Mouse (Mus musculus) cerebellum, adult (tissue): ENCODE measurements around the gene Tmed10.

Experiments used
- ATAC-seq: cut with Nextera tagmentation; 2 replicates; pipeline ENCODE4 v1.9.2; 2017; ENCODE audit warnings: mild to moderate bottlenecking, moderate library complexity, mixed read lengths; ENCODE audit not compliant: insufficient number of reproducible peaks, low FRiP score, low TSS enrichment

Gene Tmed10

DNA sequence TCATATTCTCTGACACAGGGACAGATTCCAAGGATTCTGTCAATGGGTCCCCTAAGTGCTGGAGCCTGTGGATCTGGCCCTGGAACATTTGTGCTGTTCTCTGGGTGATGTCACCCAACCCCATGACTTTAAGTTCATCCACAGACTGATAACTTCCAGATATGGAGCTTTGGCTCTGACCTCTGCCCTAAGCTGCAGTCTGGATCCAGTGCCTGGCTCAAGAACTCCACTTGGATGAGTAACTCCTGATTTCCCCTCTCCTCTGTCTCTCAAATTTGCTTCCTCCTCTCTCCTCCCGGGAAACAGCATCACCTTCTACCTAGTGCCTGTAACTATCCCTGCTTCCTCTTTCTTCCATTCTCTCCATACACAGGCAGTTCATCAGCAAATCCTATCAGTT lies 5.7 kb upstream of the Tmed10 start:
- ATAC-seq = no peak

DNA sequence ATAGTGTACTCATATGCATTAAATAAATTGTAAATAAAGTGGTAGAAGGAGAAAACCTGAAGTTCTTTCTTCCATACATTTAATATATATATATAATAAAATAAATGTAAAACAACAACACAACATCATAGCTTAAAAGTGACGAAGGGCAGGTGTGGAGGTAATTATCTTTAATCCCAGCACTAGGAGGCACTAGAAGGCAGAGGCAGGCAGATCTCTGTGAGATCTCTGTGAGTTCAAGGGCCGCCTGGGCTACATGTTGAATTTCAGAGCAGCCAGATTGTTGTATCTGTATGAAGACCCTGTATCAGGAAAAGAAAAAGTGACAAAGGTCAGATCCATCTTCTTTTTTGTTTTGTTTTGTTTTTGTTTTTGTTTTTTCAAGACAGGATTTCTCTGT lies 3.6 kb upstream of the Tmed10 start:
- ATAC-seq = no peak

DNA sequence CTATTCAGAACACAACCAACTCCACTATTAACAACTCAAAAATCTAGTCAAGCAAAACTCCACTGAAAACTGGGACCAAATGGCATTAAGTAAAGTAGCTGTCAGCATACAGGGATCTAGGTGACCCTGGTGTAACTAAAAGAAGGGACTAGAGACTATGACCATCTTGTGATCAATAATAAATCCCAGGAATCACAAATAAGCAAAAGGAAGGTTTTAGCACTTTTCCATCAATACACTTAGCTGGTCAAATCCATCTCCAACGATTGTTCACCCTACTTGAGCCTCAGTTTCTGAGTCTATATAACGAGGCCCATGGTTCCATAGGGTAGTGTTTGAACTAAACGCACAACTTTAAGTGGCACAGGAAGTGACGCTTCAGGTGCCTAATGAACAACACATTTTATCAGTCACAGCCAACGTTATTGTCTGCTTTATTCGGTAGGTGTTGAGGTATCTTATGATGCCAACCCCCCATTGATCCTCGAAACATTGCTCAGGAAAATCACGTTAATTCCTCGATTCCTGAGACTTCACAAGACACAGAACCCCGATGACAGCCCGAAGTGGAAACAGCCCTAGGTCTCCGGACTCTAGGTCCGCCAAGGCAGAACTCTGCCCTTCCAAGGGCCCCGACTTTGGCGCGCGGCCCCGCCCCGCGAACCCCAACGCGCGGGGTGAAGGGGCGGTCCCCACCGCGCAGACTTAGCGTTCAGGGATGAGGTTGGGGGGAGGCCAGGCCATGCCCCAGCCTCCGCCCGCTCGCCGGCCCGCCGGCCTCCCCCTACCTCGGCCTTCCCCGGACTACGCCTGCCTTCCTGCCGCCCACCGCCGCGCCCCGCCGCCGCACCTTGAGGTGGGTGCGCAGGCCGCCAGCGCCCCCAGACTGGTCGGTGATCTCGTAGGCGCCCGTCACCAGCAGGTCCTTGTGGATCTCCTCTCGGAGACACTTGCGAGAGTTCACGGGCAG lies 771 bp downstream of the Tmed10 start:
- ATAC-seq = peak; percentile 59

DNA sequence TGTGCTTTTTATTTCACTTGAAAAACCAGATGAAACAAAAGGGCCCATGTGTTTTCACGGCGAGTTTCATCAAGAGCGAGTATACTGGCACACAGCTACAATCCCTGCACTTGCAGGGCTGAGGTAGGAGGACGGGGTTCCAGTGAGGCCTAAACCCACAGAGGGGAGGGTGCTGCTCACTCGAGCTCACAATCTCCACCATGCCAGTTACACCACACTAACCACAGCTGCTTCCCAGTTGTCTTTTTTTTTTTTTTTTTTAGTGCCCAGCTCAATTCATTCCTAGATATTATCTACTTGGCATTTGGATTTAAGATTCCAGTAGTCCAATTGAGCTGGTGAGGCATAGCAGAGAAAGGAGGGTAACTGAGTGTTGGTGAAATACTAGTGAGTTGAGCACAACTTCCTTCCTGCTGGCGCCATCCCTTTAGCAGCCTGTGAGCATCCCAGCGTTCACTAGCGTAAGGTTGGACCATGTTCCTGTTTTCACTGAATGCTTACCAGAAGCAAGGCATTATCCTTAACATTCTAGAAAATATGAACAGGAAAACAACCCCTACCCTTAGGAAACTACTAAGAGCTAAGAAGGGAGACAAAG lies 2.5 kb downstream of the Tmed10 start:
- ATAC-seq = no peak

DNA sequence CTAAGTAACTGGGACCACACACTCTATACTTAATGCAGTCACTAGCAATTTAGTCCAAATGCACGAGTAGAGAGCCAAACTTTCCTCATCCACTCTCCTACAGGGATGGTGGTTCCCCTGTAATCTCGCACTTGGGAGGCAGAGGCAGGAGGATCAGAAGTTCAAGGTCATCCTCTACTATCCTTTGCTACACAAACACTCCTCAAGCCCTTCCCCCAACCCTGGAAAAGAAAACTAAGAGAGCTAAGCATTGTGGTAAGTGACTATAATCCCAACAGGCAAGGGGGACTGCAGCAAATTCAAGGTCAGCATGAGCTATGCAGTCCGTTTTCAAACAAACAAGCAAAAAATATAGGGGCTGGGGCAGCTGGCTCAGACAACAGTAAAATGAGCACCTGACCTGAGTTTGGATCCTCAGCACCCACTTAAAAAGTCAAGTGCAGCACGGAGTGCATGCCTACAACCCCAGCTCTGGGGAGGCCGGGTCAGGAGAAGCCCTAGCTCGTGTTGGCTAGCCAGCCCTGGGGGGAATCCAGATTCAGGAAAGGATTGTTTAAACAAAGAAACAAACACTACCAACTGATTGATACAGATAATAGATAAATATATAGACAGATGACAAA lies 6.1 kb downstream of the Tmed10 start:
- ATAC-seq = no peak

DNA sequence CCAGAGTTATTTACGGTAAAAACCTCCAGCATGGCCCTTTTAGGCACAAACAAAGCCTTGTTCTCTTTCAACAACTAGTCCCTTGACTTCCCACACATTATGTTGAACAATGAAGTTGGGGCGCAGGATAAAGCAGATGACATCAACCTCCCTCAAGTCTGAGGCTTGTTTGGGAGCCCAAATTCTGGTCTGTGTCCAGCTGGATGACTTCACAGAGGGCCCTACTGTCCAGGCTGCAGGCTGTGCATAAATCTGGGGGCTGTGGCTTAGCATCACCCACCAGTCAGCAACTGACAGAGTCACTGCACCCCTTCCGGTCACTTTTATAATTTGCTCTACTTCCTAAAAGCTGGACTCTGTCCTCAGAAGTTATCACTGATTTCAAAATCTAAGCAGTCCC lies 8.4 kb downstream of the Tmed10 start:
- ATAC-seq = no peak

DNA sequence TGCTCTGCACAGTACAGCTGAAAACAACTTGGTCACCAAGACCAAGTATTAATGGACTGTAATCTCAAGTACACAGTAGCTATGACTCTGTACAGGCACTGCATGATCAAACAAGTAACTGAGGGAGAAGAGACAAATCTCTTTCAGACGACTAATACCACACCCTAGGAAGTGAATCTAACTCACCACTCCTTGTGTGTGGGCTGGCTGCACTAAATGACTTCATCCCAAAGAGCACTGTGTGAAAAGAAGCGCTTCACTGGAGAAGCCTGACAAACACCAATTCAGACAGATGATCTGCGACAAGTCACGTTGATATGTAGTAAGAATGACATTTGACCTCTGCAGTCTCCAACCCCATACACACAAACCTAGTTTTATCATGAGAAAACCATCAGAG lies 12.1 kb downstream of the Tmed10 start:
- ATAC-seq = no peak

DNA sequence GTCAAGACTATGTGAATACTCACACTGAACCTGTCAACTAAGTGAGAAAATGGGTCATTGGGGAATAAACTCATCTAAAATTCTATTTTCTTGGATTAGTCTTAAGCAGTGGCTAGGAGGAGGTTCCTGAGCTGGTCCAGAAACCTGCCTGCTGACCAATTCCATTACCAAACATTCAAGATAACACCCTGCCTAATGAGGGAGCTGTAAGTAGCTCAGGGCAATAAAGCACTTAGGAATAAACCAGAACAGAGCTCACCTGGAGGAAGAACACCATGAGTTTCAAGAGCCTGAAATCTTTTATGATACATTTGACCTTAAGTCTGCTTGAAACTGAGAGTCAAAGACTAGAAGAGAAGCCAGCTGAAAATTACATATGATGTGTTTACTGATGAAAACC lies 13.1 kb downstream of the Tmed10 start:
- no peak for ATAC-seq

DNA sequence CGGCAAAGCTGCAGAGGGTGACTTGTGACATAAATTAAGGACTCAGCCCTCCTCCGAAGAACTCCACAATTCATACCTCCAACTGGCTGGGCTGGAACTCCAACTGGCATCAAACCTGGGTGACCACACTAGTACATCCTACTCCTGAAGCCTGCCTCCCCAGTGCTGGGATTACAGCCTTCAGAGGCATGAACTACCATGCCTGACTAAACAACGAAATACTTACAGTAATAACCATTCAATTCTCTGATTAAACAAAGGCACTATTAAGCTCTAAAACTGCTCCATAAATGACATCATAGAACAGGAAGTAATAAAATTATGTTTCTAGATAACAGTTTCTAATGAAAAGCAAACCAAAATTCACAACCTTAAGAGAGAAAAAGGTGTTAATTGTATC lies 13.5 kb downstream of the Tmed10 start:
- no peak for ATAC-seq

DNA sequence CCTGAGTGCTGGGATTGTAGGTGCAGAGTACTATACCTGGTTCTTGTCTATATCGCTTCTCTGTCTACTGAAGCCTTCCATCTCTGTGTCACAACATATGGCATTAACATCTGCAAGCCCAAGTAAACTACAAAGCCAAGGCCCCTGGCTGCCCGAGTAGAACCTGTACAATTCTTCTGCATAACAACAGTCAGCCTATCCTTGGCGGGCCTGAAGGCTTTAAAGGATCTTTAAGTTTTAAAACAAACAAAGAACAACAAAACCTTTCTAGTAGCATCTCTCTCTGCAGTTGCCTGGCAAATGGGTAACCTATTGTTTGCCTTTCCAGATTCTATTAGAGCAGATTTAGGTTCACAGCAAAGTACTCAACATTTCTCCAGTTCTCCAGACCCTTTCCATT lies 20.6 kb downstream of the Tmed10 start:
- no peak for ATAC-seq

DNA sequence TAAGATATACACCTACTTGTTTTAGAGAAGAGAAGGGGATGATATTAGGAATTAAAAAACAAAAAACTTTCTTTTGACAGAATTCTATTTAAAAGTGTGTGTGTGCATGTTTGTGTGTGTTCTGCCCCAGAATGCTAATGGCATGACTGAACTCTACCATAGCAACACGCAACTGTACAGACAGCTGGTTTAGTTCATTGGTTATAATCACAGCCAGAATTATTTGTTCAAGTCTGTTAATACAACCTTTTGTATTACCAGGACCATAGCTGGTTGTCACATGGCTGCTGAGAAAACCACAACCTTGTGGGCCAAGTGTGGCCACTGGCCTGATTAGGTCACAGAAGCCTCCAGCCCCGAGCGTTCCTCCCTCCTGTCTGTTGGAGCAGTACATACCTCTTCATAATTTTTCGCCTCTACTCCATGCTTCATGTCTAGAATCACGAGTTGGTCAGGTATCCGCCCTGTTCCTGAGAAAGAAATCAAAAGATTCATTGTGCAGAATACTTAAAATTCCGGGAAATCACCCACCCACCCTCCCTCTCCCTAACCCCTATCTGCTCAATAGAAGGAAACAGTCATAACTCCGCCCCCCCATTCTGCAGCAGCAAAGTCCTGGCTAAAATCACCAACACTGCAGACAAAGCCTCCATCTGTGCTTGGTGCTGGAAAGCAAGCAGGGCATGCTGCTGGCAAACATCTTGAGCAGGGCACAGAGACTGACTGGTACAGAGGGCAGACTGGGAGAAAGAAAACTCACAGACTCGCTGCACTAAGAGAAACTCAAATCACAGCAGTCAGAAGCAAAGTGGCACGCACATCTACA lies 24.0 kb downstream of the Tmed10 start:
- no peak for ATAC-seq

DNA sequence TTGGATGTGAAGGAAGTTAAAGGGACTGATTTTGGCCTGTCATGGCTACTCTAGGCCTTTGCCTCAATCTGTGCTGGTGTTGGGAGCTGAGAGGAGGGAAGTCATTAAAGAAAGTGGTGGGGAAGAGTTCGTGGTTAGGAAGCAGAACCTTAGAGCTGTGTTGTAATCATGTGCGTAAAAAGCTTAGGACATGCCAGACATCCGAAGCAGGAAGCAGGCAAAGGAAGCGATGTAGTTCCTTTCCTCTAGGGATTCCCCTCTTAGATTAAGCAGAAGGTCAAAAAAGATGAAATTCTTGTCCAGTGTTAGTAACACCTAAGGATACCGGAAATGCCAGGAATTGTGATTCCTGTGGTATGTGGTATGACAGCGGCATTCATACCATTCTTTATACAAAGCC lies 26.3 kb downstream of the Tmed10 start:
- ATAC-seq = no peak

DNA sequence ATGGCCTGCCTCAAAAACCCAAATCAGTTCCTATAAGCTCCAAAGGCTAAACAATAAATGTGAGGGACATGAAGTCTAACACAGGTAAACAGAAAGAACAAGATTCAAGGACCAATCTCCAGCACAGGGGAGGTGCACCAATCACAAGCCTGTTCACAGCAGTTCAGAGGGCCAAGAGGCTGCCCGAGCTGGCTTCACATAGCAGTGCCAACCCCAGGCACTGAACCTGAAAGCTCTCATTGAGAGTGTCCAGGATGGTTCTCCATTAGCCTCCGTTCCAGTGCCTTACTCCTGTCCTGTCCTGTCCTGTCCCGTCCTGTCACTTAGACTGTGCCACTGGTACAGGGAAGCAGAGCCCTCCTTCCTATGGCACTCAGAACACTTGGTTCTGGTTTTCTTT lies 27.5 kb downstream of the Tmed10 start:
- ATAC-seq = no peak

DNA sequence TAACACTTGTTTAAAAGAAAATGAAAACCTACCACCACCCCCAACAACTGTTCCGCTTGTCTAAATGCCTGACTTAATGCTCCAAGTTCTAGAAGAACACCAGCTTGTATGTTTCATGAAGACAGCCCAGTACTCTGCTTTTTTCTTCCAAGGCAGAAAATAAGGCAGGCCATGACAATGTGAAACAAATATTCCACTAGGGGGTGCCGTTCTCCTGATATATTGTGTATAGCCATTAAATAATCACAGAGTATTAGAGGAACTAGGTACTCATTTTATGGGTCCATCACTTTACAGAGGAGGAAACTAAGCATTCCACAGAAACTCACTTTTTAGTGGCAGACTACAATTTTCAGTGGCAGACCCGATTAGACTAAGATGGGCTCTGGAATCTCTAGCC lies 28.3 kb downstream of the Tmed10 start:
- no peak for ATAC-seq

DNA sequence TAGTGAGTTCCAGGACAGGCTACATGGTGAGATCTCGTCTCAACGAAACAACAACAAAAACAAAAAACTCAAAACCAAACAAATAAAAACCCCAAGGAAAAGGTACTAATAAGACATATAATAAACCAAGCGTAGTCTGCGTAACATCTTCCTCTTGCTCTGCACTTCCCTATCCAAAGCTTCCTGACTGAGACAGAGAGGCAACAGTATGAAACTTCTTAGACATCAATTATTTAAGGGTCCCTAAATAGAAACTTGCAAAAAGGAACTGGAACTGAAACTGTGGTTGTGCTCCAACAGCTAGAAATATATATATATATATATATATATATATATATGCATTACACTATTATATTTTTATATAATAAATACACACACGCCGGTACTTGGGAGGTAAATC lies 29.1 kb downstream of the Tmed10 start:
- ATAC-seq = no peak

DNA sequence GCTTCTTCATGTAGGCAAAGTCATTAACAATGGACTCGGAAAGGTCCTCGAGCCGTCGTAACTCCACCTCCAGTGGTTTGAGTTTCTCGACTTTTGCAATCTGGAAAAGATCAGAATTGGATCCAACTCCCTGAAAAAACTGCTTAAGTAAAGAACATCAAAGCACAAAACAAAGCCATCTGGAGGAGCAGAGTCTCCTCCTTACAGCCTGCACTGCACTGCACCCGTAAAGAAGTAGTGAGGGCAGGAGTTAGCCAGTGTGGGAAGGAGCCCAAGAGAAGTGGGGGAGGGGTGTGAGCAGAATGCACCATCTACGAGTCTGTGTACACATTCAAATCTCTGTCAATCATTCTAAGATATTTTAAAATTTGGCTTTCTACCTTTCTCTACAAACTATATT lies 30.4 kb downstream of the Tmed10 start:
- ATAC-seq = no peak

DNA sequence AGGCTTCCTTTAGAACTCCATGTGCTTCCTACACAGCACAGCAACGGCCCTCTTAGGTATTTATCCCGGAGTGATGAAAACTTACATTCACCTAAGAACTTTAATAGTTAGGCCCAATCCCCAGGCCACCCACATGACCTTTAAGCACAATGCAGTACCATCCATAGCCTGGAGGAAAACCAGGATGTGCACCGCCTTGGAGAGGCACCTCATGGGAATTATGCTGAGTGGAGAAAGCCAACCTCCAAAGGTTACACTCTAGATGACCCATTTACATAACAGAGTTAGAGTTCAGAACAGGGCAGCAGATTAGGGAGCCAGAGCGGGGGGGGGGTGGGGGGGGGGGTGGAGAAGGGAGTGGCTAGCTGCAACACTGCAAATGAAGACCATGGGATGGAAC lies 32.3 kb downstream of the Tmed10 start:
- no peak for ATAC-seq

DNA sequence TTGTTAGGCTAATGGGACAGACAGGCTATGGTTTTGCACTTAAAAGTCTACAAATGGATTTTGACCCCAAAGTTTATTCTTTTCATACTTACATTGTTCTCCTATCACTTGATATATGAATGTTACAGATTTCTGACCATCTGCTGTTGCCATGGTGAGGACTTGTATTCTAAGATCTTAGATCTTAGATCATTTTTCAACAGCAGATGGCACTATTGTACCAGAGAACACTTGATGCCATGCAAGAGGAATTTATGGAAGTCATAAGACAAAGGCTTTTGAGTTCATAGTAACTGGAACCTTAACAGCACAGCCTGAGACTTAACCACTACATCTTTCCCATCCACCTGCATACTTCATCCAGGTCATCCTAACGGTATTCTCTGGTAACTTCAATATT lies 33.5 kb downstream of the Tmed10 start:
- no peak for ATAC-seq

DNA sequence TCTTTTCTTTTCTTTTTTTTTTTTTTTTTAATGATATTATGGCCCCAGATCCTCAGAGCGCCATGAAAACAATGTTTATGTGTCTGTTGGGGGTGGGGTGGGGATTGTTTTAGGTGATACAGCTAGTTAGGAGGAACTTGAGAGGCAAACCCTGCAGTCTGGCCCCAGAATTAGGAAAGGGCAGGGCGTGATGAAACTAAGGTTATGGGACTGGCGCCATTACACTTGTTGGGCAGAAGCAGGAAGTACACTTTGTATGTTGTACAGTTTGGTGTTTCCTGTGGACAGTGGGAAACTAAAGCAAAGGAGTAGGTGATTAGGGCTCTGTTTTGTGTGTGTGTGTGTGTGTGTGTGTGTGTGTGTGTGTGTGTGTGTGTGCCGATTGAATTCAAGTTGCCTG lies 34.7 kb downstream of the Tmed10 start:
- ATAC-seq = no peak

DNA sequence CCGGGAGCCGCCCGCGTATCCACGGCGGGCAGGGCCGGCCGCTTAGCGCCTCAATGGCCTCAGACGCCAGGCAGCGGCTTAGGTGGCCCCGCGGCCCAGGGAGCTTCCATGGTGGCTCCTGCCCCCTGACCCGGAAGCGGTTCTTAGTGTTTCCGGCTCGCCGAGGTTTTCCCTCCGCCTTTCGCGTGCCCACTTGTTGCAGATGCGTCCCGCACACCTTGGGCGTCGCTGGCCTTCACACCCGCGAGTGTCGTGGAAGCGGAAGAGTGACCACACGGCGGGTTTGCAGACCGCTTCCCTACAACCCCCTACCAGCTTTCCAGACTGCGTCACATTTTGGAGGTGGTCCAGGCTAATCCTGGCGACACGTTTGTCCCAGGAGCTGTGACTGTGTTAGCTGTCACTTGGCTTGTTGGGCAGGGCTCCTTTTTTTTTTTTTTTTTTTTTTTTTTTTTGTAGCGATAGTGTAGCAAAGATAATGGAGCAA lies 35.4 kb downstream of the Tmed10 start, which contains the start of gene Nek9:
Nek9 (minus strand) TSS at position 120 of the 487 bp plus-strand sequence.
- ATAC-seq = peak; percentile 78
